Mouse (Mus musculus) embryonic facial prominence, embryonic 13.5 days (tissue): ENCODE results near the gene Gm28230. TPM values are rescaled to one million over a fixed set of nuclear protein-coding genes. Genes with fewer than 3 reads are reported as not detected.

Source experiments
- ATAC-seq: fragments of 200-750 bp; cut with Nextera tagmentation; 2 replicates; pipeline ENCODE4 v1.8.0; 2017; ENCODE audit warnings: low read depth; ENCODE audit not compliant: insufficient number of reproducible peaks, insufficient read depth, low FRiP score, low TSS enrichment
- H3K27ac ChIP-seq: fragments of 300-500 bp; sonication (generic); 2 replicates; pipeline ENCODE4 v1.5.1; 2015; ENCODE audit warnings: moderate library complexity, mild to moderate bottlenecking, inconsistent platforms
- H3K27me3 ChIP-seq: fragments of 300-500 bp; sonication (generic); 2 replicates; pipeline ENCODE4 v1.6.1; 2015; ENCODE audit warnings: mild to moderate bottlenecking, inconsistent platforms
- H3K36me3 ChIP-seq: fragments of 300-500 bp; sonication (generic); 2 replicates; pipeline ENCODE4 v1.6.1; 2015; ENCODE audit warnings: mild to moderate bottlenecking, inconsistent platforms
- H3K4me1 ChIP-seq: fragments of 300-500 bp; sonication (generic); 2 replicates; pipeline ENCODE4 v1.6.1; 2015; ENCODE audit warnings: inconsistent platforms
- H3K4me2 ChIP-seq: fragments of 300-500 bp; sonication (generic); 2 replicates; pipeline ENCODE4 v1.6.1; 2015; ENCODE audit warnings: moderate library complexity, mild to moderate bottlenecking, inconsistent platforms
- H3K4me3 ChIP-seq: fragments of 300-500 bp; sonication (generic); 2 replicates; pipeline ENCODE4 v1.5.1; 2015; ENCODE audit warnings: mild to moderate bottlenecking, inconsistent platforms
- H3K9ac ChIP-seq: fragments of 300-500 bp; sonication (generic); 2 replicates; pipeline ENCODE4 v1.6.1; 2015; ENCODE audit warnings: mild to moderate bottlenecking, inconsistent platforms
- H3K9me3 ChIP-seq: fragments of 300-500 bp; sonication (generic); 2 replicates; pipeline ENCODE4 v1.6.1; 2016; ENCODE audit warnings: inconsistent platforms
- WGBS: fragments of 180-500 bp; shearing (Covaris S2); methylation state at CpG from one replicate; pipeline ENCODE4 v1.1.7; 2015; ENCODE audit warnings: mixed read lengths; 5-methylcytosine and 5-hydroxymethylcytosine counted together
- polyA plus RNA-seq: library from polyadenylated mRNA; unstranded; fragments of >200 nt; fragmentation: Nextera tagmentation; extraction: Ambion mirVana; gene quantifications from 2 replicates; pipeline ENCODE4 v1.2.1, GENCODE M21; 2015

Gene Gm28230
- polyA plus RNA-seq, 1 experiment from 2014 or later, result 0.18 TPM

DNA sequence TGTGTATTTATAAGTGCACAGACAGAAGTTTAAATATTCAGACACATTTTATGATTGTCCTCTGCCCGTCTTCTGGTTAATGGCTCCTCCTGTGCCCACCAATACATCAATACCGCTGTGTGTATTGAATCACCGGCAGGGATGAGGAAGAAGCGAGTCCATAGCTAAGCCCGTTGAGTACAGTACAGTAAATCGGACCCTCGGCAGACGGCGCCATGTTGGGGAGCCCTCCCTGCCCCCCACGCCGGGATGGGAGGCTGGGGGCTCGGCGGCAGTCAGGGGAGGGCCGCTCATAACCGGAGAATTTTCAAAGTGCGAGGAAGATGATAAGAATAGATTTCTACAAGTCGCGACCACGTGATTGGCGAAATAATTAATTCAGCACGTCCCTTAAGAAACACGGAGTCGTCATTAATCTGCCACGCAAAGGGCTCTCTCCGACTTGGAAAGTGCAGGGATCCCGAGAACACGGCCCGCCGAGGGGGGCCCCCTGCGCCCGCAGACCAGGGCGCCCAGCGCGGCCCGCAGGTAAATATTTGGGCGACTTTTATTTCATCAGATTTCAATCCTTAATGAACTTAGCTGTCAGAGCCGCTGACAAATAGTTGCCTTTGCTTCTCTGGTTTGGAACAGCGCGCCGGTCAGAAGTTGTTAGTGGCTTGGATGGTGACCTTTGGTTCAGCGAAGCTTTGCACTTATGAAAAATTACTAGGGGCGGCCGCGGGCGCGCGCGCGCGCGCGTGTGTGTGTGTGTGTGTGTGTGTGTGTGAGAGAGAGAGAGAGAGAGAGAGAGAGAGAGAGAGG lies 6.2 kb downstream of the Gm28230 start:
- Histone ChIP-seq H3K9ac (no peak overlapping the region), H3K36me3 (no peaks in the 10 kb centered on the region), H3K27me3 (peaks cover 98% of the 10 kb centered on the region), H3K4me2 (peak overlapping the region; percentile 22), H3K9me3 (no peaks in the 10 kb centered on the region), H3K4me3 (0 out of 2 replicates have a peak overlapping the region, but pooled peaks have one; percentile 10), H3K4me1 (peaks cover 17% of the 10 kb centered on the region), H3K27ac (no peak overlapping the region)
- 1% methylated on average over 50 of the region's 52 CpGs for WGBS
- no peak for ATAC-seq

- under 1% methylated on average over 16 of the region's 16 CpGs for WGBS
- H3K4me3 ChIP-seq, result no peak overlapping the region
- H3K9me3 ChIP-seq, result no peaks in the 10 kb centered on the region
- H3K27me3 ChIP-seq, result peaks cover 98% of the 10 kb centered on the region
- no peak overlapping the region for H3K9ac ChIP-seq
- ATAC-seq, result no peak
- no peak overlapping the region for H3K4me2 ChIP-seq
- H3K36me3 ChIP-seq, result no peaks in the 10 kb centered on the region
- peaks cover 17% of the 10 kb centered on the region for H3K4me1 ChIP-seq
- H3K27ac ChIP-seq, result no peak overlapping the region
Measured at GRCm38 (mm10) chr2:74733317-74733661, 6.8 kb downstream of the Gm28230 start.

- no peak overlapping the region for H3K9ac ChIP-seq
- H3K4me1 ChIP-seq, result peaks cover 17% of the 10 kb centered on the region
- no peak overlapping the region for H3K27ac ChIP-seq
- WGBS, result 2% methylated on average over 6 of the region's 6 CpGs
- no peaks in the 10 kb centered on the region for H3K9me3 ChIP-seq
- H3K4me3 ChIP-seq, result no peak overlapping the region
- no peak for ATAC-seq
- no peak overlapping the region for H3K4me2 ChIP-seq
- no peaks in the 10 kb centered on the region for H3K36me3 ChIP-seq
- peaks cover 98% of the 10 kb centered on the region for H3K27me3 ChIP-seq
Measured at GRCm38 (mm10) chr2:74733765-74734164, 7.2 kb downstream of the Gm28230 start.

GRCm38 (mm10) chr2:74734451-74734850 lies 7.9 kb downstream of the Gm28230 start:
- Histone ChIP-seq H3K4me2 (no peak overlapping the region), H3K9me3 (no peaks in the 10 kb centered on the region), H3K27ac (no peak overlapping the region), H3K36me3 (no peaks in the 10 kb centered on the region), H3K27me3 (peaks cover 98% of the 10 kb centered on the region), H3K4me3 (no peak overlapping the region), H3K4me1 (peaks cover 17% of the 10 kb centered on the region), H3K9ac (no peak overlapping the region)
- 2% methylated on average over 13 of the region's 13 CpGs for WGBS
- no peak for ATAC-seq

- H3K27ac ChIP-seq, result no peak overlapping the region
- no peak for ATAC-seq
- no peaks in the 10 kb centered on the region for H3K36me3 ChIP-seq
- H3K9ac ChIP-seq, result no peak overlapping the region
- peaks cover 100% of the 10 kb centered on the region for H3K27me3 ChIP-seq
- H3K4me2 ChIP-seq, result peak overlapping the region; percentile 46; the same call in 1 of the 2 replicates
- peaks cover 17% of the 10 kb centered on the region for H3K4me1 ChIP-seq
- H3K4me3 ChIP-seq, result no peak overlapping the region
- H3K9me3 ChIP-seq, result no peaks in the 10 kb centered on the region
- 3% methylated on average over 27 of the region's 27 CpGs for WGBS
Measured at GRCm38 (mm10) chr2:74734996-74735811, 8.7 kb downstream of the Gm28230 start.

DNA sequence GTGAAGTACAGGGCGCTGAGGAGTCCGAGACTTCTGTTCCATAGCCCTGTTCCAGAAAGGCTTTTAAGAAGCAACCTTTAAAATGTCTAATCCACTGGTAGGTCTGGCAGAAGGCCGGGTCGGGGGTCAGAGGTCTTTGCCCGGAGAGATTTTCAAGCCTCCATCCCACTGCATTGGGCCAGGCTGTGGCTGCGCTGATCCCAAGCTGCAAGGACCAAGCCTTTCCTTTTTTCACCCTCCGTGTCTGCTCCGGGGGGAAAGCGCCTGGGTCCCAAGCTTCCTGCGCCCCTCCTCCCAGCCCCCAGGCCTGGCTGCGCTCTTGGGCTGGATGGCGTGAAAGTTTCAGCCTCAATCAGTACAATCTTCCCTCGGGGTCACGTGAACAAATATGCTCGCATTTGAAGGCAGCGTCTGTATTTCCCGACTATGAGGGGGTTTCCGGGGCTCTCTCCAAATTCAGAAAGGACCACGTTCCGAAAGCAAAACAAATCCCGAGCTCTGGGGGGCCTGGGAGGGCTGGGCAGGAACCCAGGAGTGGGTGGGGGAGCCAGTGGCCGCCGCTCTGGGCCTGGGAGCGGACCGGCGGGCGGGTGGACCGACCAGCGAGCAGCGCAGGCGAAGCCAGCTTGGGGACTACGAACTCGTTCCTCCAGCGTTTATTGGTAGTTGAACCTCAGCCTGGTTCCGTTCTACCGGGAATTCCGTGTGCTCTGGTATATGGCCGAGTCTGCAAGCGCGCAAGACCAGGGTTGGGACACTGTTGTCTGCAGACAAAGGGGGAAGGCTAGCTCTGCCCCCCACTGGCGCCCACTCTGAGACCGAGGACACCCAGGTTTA lies 9.5 kb downstream of the Gm28230 start:
- WGBS, result 1% methylated on average over 42 of the region's 42 CpGs
- H3K9ac ChIP-seq, result no peak overlapping the region

GRCm38 (mm10) chr2:74736688-74737577 lies 10.4 kb downstream of the Gm28230 start:
- Histone ChIP-seq H3K9me3 (no peaks in the 10 kb centered on the region), H3K4me1 (peaks cover 17% of the 10 kb centered on the region), H3K4me2 (peak overlapping the region; percentile 46; the same call in 1 of the 2 replicates), H3K27ac (no peak overlapping the region), H3K36me3 (no peaks in the 10 kb centered on the region), H3K9ac (no peak overlapping the region), H3K27me3 (peaks cover 99% of the 10 kb centered on the region), H3K4me3 (peak overlapping the region; percentile 29)
- no peak for ATAC-seq
- 2% methylated on average over 15 of the region's 15 CpGs for WGBS

More for the DNA sequence above, 9.5 kb downstream of the Gm28230 start:
- Histone ChIP-seq H3K27ac (no peak overlapping the region), H3K4me3 (peak overlapping the region; percentile 29), H3K9me3 (no peaks in the 10 kb centered on the region), H3K36me3 (no peaks in the 10 kb centered on the region), H3K4me1 (peaks cover 17% of the 10 kb centered on the region), H3K4me2 (peak overlapping the region; percentile 46), H3K27me3 (peaks cover 100% of the 10 kb centered on the region)
- ATAC-seq, result no peak

GRCm38 (mm10) chr2:74737578-74738070 lies 11.1 kb downstream of the Gm28230 start:
- no peak overlapping the region for H3K27ac ChIP-seq
- no peaks in the 10 kb centered on the region for H3K9me3 ChIP-seq
- no peak overlapping the region for H3K9ac ChIP-seq
- no peak overlapping the region for H3K4me3 ChIP-seq
- peaks cover 16% of the 10 kb centered on the region for H3K4me1 ChIP-seq
- ATAC-seq, result no peak
- peaks cover 99% of the 10 kb centered on the region for H3K27me3 ChIP-seq
- H3K4me2 ChIP-seq, result no peak overlapping the region
- 3% methylated on average over 7 of the region's 7 CpGs for WGBS
- no peaks in the 10 kb centered on the region for H3K36me3 ChIP-seq

- H3K4me3 ChIP-seq, result no peak overlapping the region
Measured at GRCm38 (mm10) chr2:74738623-74739475, 12.3 kb downstream of the Gm28230 start.

DNA sequence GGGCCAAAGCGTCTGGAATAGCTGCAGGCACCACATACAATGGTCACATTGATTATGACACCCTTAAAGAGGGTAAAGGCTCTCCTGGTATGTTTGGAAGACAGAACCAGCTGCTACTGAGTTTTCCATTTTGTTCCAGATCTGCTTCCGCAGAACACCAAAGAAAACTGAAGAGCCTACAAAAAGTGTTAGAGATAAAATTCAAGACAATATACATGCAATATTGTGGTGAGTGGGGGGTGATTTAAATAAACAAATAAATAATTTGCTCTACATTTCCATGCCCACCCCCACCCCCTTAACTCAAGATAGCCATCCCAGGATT lies 12.9 kb downstream of the Gm28230 start:
- Histone ChIP-seq H3K4me3 (no peak overlapping the region), H3K27me3 (peaks cover 98% of the 10 kb centered on the region), H3K36me3 (no peaks in the 10 kb centered on the region), H3K4me2 (no peak overlapping the region), H3K27ac (no peak overlapping the region), H3K4me1 (peaks cover 12% of the 10 kb centered on the region; the same call in 1 of the 2 replicates), H3K9me3 (no peaks in the 10 kb centered on the region), H3K9ac (no peak overlapping the region)
- WGBS, result 9% methylated on average over 2 of the region's 2 CpGs
- ATAC-seq, result no peak

More at GRCm38 (mm10) chr2:74738623-74739475, 12.3 kb downstream of the Gm28230 start:
- Histone ChIP-seq H3K4me2 (no peak overlapping the region), H3K4me1 (peaks cover 12% of the 10 kb centered on the region; the same call in 1 of the 2 replicates), H3K36me3 (no peaks in the 10 kb centered on the region), H3K27me3 (peaks cover 98% of the 10 kb centered on the region), H3K9ac (no peak overlapping the region), H3K9me3 (no peaks in the 10 kb centered on the region), H3K27ac (no peak overlapping the region)
- 3% methylated on average over 20 of the region's 20 CpGs for WGBS
- no peak for ATAC-seq
